Mouse (Mus musculus) forebrain, postnatal 0 days (tissue): Measurements from ENCODE around the gene Myoz2. TPM values are rescaled to one million over a fixed set of nuclear protein-coding genes. Genes with fewer than 3 reads are reported as not detected.

Experiments
- ATAC-seq: fragments of 200-750 bp; cut with Nextera tagmentation; 2 replicates; pipeline ENCODE4 v1.8.0; 2017; ENCODE audit warnings: mild to moderate bottlenecking, moderate library complexity
- DNase-seq: peaks from one replicate; pipeline ENCODE4 v3.0.0-alpha.2; 2015
- H3K27ac ChIP-seq: fragments of 300-500 bp; sonication (generic); 2 replicates; pipeline ENCODE4 v1.5.1; 2014; ENCODE audit warnings: low read depth, mild to moderate bottlenecking, antibody characterized with exemption, low read length, moderate library complexity, mixed read lengths
- H3K27me3 ChIP-seq: fragments of 300-500 bp; sonication (generic); 2 replicates; pipeline ENCODE4 v1.6.1; 2014; ENCODE audit warnings: mild to moderate bottlenecking, low read length, mixed read lengths; ENCODE audit not compliant: insufficient read depth
- H3K36me3 ChIP-seq: fragments of 300-500 bp; sonication (generic); 2 replicates; pipeline ENCODE4 v1.6.1; 2014; ENCODE audit warnings: mild to moderate bottlenecking, moderate library complexity; ENCODE audit not compliant: insufficient read depth
- H3K4me1 ChIP-seq: fragments of 300-500 bp; sonication (generic); 2 replicates; pipeline ENCODE4 v1.6.1; 2014; ENCODE audit warnings: antibody characterized with exemption; ENCODE audit not compliant: insufficient read depth
- H3K4me2 ChIP-seq: fragments of 300-500 bp; sonication (generic); 2 replicates; pipeline ENCODE4 v1.6.1; 2014; ENCODE audit warnings: low read depth, mild to moderate bottlenecking, moderate library complexity
- H3K4me3 ChIP-seq: fragments of 300-500 bp; sonication (generic); 2 replicates; pipeline ENCODE4 v1.5.1; 2014; ENCODE audit warnings: low read depth, low read length, mixed read lengths
- H3K9ac ChIP-seq: fragments of 300-500 bp; sonication (generic); 2 replicates; pipeline ENCODE4 v1.6.1; 2014; ENCODE audit warnings: mild to moderate bottlenecking
- H3K9me3 ChIP-seq: fragments of 300-500 bp; sonication (generic); 2 replicates; pipeline ENCODE4 v1.6.1; 2016; ENCODE audit warnings: low read length
- CTCF ChIP-seq: sonication (generic); IDR thresholded peaks from 2 replicates; pipeline ENCODE4 v1.5.1; 2016; ENCODE audit warnings: antibody characterized with exemption, control low read depth, low read depth
- WGBS: fragments of 180-500 bp; shearing (Covaris S2); extraction: QIAGEN DNeasy Blood & Tissue Kit; methylation state at CpG from one replicate; pipeline ENCODE4 v1.1.7; 2014; 5-methylcytosine and 5-hydroxymethylcytosine counted together
- polyA plus RNA-seq: library from polyadenylated mRNA; unstranded; fragments of >200 nt; fragmentation: Nextera tagmentation; extraction: Ambion mirVana; gene quantifications from 2 replicates; pipeline ENCODE4 v1.2.1, GENCODE M21; 2015
- total RNA-seq: library from RNA; depleted of rRNA; stranded (reverse); fragments of >200 nt; gene quantifications from 2 replicates; pipeline ENCODE4 v1.2.3, GENCODE M21; 2014

Gene Myoz2
- total and polyA plus RNA-seq, 2 experiments from 2014 or later, result 0.14 TPM; not detected in 1

DNA sequence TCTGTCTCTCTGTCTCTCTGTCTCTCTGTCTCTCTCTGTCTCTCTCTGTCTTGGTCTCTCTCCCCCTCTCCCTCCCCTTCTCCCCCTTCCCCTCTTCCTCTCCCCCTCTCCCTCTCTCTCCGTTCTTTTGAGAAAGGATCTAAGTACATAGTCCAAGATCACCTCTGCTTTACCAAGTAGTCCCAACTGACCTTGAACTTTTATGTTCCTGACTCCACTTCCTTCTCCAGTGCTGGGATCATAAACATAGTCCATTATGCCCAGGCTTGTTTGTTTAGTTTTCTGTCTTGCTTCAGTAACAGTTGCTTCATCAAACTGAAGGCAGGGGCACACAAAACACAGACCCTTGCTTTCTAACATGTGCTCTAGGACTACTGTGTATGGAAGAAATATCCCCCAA lies 37.7 kb upstream of the Myoz2 start:
- no peak for ATAC-seq
- no peak overlapping the region for H3K9ac ChIP-seq
- H3K27me3 ChIP-seq, result no peaks in the 10 kb centered on the region
- no peak overlapping the region for H3K4me3 ChIP-seq
- no peaks in the 10 kb centered on the region for H3K36me3 ChIP-seq
- H3K4me2 ChIP-seq, result no peak overlapping the region
- no peaks in the 10 kb centered on the region for H3K4me1 ChIP-seq
- no peak for TF ChIP-seq CTCF
- no peak overlapping the region for H3K27ac ChIP-seq
- no peak for DNase-seq
- 0% methylated on average over 1 of the region's 1 CpGs for WGBS
- no peaks in the 10 kb centered on the region for H3K9me3 ChIP-seq

- Histone ChIP-seq H3K4me2 (no peak overlapping the region), H3K36me3 (no peaks in the 10 kb centered on the region), H3K9me3 (no peaks in the 10 kb centered on the region), H3K27me3 (no peaks in the 10 kb centered on the region), H3K4me1 (no peaks in the 10 kb centered on the region), H3K4me3 (no peak overlapping the region), H3K27ac (no peak overlapping the region), H3K9ac (no peak overlapping the region)
- DNase-seq, result no peak
- ATAC-seq, result no peak
- WGBS, result 98% methylated on average over 1 of the region's 1 CpGs
- TF ChIP-seq CTCF, result no peak
Observed at GRCm38 (mm10) chr3:123070996-123071395, 36.2 kb upstream of the Myoz2 start.

- TF ChIP-seq CTCF, result no peak
- no peaks in the 10 kb centered on the region for H3K9me3 ChIP-seq
- H3K27me3 ChIP-seq, result no peaks in the 10 kb centered on the region
- H3K4me2 ChIP-seq, result no peak overlapping the region
- DNase-seq (no peak), ATAC-seq (no peak)
- WGBS, result 94% methylated on average over 7 of the region's 7 CpGs
- no peak overlapping the region for H3K4me3 ChIP-seq
- H3K27ac ChIP-seq, result no peak overlapping the region
- H3K36me3 ChIP-seq, result no peaks in the 10 kb centered on the region
- no peak overlapping the region for H3K9ac ChIP-seq
- no peaks in the 10 kb centered on the region for H3K4me1 ChIP-seq
Observed at GRCm38 (mm10) chr3:123066836-123067235, 32.0 kb upstream of the Myoz2 start.

- H3K9me3 ChIP-seq, result no peaks in the 10 kb centered on the region
- H3K27ac ChIP-seq, result no peak overlapping the region
- WGBS, result 77% methylated on average over 5 of the region's 5 CpGs
- no peak for ATAC-seq
- H3K4me2 ChIP-seq, result no peak overlapping the region
- no peak overlapping the region for H3K4me3 ChIP-seq
- no peaks in the 10 kb centered on the region for H3K4me1 ChIP-seq
- H3K36me3 ChIP-seq, result no peaks in the 10 kb centered on the region
- H3K27me3 ChIP-seq, result no peaks in the 10 kb centered on the region
- no peak overlapping the region for H3K9ac ChIP-seq
- no peak for DNase-seq
- TF ChIP-seq CTCF, result no peak
Observed at GRCm38 (mm10) chr3:123065466-123065865, 30.7 kb upstream of the Myoz2 start.

DNA sequence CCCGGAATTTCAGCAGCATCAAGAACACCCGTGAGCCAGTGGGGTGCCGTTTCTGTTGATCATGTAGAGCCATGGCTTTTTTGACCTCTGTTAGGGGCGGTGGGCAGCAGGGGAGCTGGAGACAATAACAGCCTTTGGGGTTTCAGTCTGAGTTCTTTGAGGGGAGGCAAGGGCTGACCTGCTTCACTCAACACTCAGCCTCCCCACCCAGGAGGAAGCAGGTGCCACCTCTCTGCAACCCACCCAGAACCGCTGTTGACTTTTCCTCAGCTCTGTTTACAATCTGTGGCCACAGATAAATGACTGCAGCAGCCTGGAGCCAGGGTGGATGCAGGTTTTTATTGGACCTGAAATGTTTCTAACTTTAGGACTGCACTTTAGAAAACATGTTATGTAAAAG lies 29.4 kb upstream of the Myoz2 start:
- no peak overlapping the region for H3K9ac ChIP-seq
- no peak for ATAC-seq
- H3K9me3 ChIP-seq, result no peaks in the 10 kb centered on the region
- no peak overlapping the region for H3K27ac ChIP-seq
- TF ChIP-seq CTCF, result no peak
- H3K4me2 ChIP-seq, result no peak overlapping the region
- no peaks in the 10 kb centered on the region for H3K4me1 ChIP-seq
- H3K36me3 ChIP-seq, result no peaks in the 10 kb centered on the region
- 20% methylated on average over 5 of the region's 5 CpGs for WGBS
- no peaks in the 10 kb centered on the region for H3K27me3 ChIP-seq
- no peak overlapping the region for H3K4me3 ChIP-seq
- no peak for DNase-seq

DNA sequence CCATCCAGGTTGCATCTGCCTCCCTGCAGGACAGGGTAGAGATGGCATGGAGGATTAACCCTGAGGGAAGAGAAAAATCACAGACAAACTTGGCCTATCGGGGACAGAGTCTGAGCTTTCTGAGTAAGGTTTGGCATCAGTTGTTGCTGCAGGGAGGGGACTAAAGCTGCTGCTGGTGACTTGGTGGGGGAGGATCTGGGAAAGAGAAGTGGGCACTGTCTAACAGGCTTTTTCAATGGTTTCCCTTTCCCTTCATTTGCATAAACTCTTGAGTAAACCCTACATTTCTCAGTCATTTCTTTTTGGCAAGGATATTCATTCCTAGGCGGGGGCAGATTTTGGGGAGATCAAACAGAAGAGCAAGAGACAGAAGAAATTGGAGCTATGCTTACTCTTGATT lies 27.1 kb upstream of the Myoz2 start:
- Histone ChIP-seq H3K27ac (no peak overlapping the region), H3K9ac (no peak overlapping the region), H3K36me3 (no peaks in the 10 kb centered on the region), H3K4me3 (no peak overlapping the region), H3K4me1 (no peaks in the 10 kb centered on the region), H3K4me2 (no peak overlapping the region), H3K27me3 (no peaks in the 10 kb centered on the region), H3K9me3 (no peaks in the 10 kb centered on the region)
- DNase-seq, result no peak
- WGBS, result 74% methylated on average over 2 of the region's 2 CpGs
- TF ChIP-seq CTCF, result no peak
- no peak for ATAC-seq

DNA sequence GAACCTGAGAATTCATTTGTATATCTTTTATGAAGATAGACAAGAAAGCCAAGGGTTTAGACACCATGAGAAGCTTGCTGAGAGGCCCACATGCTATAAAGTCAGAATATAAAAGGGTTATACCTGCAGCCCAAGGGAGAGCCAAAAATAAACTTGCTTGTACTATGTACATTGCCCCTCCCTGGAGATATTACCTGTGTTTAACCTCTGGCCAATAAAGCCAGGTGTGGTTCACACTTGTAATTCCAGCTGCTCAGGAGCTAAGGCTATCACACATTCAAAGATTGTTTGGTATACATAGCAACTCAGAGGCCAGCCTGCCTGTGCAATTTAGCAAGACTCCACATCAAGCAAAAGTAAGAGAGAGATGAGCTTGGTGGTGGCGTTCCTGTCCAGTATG lies 24.0 kb upstream of the Myoz2 start:
- no peak for TF ChIP-seq CTCF
- no peaks in the 10 kb centered on the region for H3K9me3 ChIP-seq
- no peaks in the 10 kb centered on the region for H3K4me1 ChIP-seq
- no peaks in the 10 kb centered on the region for H3K27me3 ChIP-seq
- H3K4me2 ChIP-seq, result no peak overlapping the region
- DNase-seq (no peak), ATAC-seq (no peak)
- no peaks in the 10 kb centered on the region for H3K36me3 ChIP-seq
- no peak overlapping the region for H3K27ac ChIP-seq
- no peak overlapping the region for H3K9ac ChIP-seq
- no peak overlapping the region for H3K4me3 ChIP-seq
- WGBS, result 87% methylated on average over 1 of the region's 1 CpGs

- no peak for ATAC-seq
Observed at GRCm38 (mm10) chr3:123054178-123054577, 19.4 kb upstream of the Myoz2 start.

More at GRCm38 (mm10) chr3:123054178-123054577, 19.4 kb upstream of the Myoz2 start:
- Histone ChIP-seq H3K4me1 (no peaks in the 10 kb centered on the region), H3K9me3 (0 out of 2 replicates have a peak, but pooled peaks cover 2% of the 10 kb centered on the region), H3K4me3 (no peak overlapping the region), H3K27ac (no peak overlapping the region), H3K9ac (no peak overlapping the region), H3K4me2 (no peak overlapping the region), H3K27me3 (no peaks in the 10 kb centered on the region), H3K36me3 (no peaks in the 10 kb centered on the region)
- no peak for DNase-seq
- 52% methylated on average over 5 of the region's 5 CpGs for WGBS
- TF ChIP-seq CTCF, result no peak
